Mouse (Mus musculus): ENCODE measurements around the gene Zfp704. TPM values are rescaled to one million over a fixed set of nuclear protein-coding genes. Genes with fewer than 3 reads are reported as not detected.

Gene Zfp704
- polyA plus RNA-seq, 1 experiment from 2014 or later = 1.2 TPM

- H3K9ac ChIP-seq = no peak overlapping the region
- H3K4me3 ChIP-seq (replicated peaks) = no peak overlapping the region
- no peaks in the 10 kb centered on the region for H3K4me1 ChIP-seq (replicated peaks)
- no peak overlapping the region for H3K27ac ChIP-seq
- H3K27me3 ChIP-seq = no peaks in the 10 kb centered on the region
- H3K36me3 ChIP-seq = peaks cover 7% of the 10 kb centered on the region; the same call in 1 of the 2 replicates
- H3K9me3 ChIP-seq (replicated peaks) = no peaks in the 10 kb centered on the region
- DNase-seq (no peak), ATAC-seq (ENCODE audit: low read depth) (no peak)
- no peak overlapping the region for H3K4me2 ChIP-seq
- 79% methylated on average over 14 of the region's 14 CpGs for WGBS (ENCODE audit: insufficient replicate concordance)
Observed at GRCm38 (mm10) chr3:9434394-9435175, 175.3 kb downstream of the Zfp704 start.

DNA sequence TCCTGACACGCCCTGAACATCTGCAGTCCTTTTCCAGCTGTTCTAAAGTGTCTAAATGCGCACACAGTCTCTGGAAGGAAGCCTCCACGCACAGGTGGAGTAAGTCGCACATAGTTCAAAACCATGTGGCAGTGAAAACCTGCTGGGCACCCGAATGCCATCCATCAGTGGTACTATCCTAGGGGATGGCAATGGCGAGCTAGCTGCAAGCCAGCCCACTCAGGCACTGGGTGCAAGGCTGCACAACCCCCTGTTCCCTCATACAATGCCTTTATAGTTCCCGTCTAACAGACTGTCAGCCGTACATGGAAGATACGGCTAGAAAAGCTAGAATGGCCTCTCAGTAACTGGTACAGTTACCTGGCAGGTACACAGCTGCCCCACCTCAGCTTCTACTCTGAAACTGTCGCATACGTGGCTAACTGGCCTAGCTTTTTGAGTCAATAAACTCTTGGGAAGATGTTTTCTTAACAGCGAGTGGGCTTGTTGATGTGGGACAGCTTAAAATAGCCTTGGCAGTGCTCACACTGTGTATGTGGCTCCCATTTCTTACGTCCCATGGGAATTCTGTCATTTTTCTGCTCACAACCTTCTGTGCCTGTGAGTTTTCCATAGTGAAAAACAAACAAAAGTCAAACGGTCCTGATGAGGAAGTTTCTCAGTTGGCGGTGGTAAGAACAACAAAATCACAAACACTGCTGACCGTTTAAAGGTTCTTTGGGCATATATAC is 176.9 kb downstream of the Zfp704 start:
- Histone ChIP-seq H3K27ac (no peak overlapping the region), H3K9ac (no peak overlapping the region), H3K9me3 (replicated peaks) (no peaks in the 10 kb centered on the region), H3K36me3 (0 out of 2 replicates have a peak, but pooled peaks cover 3% of the 10 kb centered on the region), H3K4me3 (replicated peaks) (no peak overlapping the region), H3K4me1 (replicated peaks) (no peaks in the 10 kb centered on the region), H3K4me2 (no peak overlapping the region), H3K27me3 (no peaks in the 10 kb centered on the region)
- 74% methylated on average over 16 of the region's 16 CpGs for WGBS (ENCODE audit: insufficient replicate concordance)
- DNase-seq (no peak), ATAC-seq (ENCODE audit: low read depth) (no peak)

DNA sequence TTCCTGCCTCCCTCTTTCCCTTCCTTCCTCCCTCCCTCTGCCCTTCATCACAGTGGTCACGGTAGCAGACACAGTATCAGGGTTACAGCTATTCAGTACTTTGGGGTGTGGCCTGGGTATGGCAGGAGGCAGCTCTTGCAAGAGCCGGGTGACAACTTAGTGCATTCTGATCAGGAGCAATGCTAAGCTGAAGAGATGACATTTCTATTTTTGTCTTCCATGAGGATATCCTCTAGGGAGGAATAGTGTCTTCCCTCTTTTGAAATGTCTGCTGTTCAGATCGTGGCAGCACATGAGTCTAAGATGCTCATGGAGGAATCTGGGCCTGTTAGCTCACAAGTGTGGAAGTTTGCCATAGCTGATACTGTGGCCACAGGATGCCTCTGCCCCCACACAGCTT is 177.7 kb downstream of the Zfp704 start:
- ATAC-seq (ENCODE audit: low read depth) (no peak), DNase-seq (no peak)
- H3K36me3 ChIP-seq = no peaks in the 10 kb centered on the region
- H3K9ac ChIP-seq = no peak overlapping the region
- H3K4me2 ChIP-seq = no peak overlapping the region
- no peaks in the 10 kb centered on the region for H3K27me3 ChIP-seq
- no peaks in the 10 kb centered on the region for H3K4me1 ChIP-seq (replicated peaks)
- H3K4me3 ChIP-seq (replicated peaks) = no peak overlapping the region
- no peak overlapping the region for H3K27ac ChIP-seq
- WGBS (ENCODE audit: insufficient replicate concordance) = 59% methylated on average over 3 of the region's 3 CpGs
- no peaks in the 10 kb centered on the region for H3K9me3 ChIP-seq (replicated peaks)

DNA sequence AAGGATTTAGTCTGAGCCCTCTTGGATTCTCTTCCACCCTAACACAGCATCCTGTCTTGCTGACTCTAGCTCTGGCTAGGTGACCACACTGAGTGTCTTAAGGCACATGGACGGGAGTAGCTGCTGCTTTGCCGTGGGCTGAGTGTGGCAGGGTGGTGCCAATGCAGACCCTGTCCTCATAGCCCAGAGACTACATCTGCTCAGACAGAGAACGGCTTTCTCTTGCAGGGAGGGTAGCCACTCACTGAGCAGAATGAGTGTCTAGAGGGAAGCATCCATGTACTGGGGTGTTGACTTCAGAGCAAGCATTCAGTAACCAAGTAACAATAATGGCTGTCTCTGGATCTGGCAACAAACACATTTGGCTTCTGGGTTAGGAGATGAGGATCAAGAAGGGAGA is 179.9 kb downstream of the Zfp704 start:
- H3K27me3 ChIP-seq = no peaks in the 10 kb centered on the region
- ATAC-seq (ENCODE audit: low read depth) (no peak), DNase-seq (no peak)
- no peak overlapping the region for H3K4me3 ChIP-seq (replicated peaks)
- 80% methylated on average over 3 of the region's 3 CpGs for WGBS (ENCODE audit: insufficient replicate concordance)
- H3K27ac ChIP-seq = no peak overlapping the region
- H3K36me3 ChIP-seq = no peaks in the 10 kb centered on the region
- no peaks in the 10 kb centered on the region for H3K9me3 ChIP-seq (replicated peaks)
- H3K4me2 ChIP-seq = no peak overlapping the region
- H3K9ac ChIP-seq = no peak overlapping the region
- no peaks in the 10 kb centered on the region for H3K4me1 ChIP-seq (replicated peaks)

DNA sequence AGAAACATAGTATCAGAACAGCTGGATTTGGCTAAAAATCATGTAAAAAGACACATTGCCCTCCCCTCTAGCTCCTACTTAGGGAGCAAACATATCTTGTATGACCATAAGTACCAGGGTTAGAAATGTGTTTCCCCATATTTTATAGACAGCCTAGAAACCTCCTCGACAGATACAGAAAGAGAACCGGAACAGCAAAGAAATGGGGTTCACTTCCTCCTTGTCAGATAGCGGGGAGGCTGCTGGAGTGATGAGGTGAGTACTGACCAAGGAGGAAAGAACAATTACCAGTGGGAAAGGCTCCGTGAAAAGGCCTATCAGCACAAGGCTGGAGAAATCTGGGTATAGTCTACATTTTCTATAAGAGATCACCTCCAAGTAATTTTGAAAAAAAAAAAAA is 182.1 kb downstream of the Zfp704 start:
- no peaks in the 10 kb centered on the region for H3K27me3 ChIP-seq
- no peak overlapping the region for H3K9ac ChIP-seq
- no peak overlapping the region for H3K27ac ChIP-seq
- WGBS (ENCODE audit: insufficient replicate concordance) = 73% methylated on average over 4 of the region's 4 CpGs
- ATAC-seq (ENCODE audit: low read depth) (no peak), DNase-seq (no peak)
- H3K36me3 ChIP-seq = no peaks in the 10 kb centered on the region
- no peak overlapping the region for H3K4me2 ChIP-seq
- H3K9me3 ChIP-seq (replicated peaks) = no peaks in the 10 kb centered on the region
- no peak overlapping the region for H3K4me3 ChIP-seq (replicated peaks)
- H3K4me1 ChIP-seq (replicated peaks) = no peaks in the 10 kb centered on the region

GRCm38 (mm10) chr3:9425661-9426060 is 184.2 kb downstream of the Zfp704 start:
- 74% methylated on average over 5 of the region's 5 CpGs for WGBS (ENCODE audit: insufficient replicate concordance)
- Histone ChIP-seq H3K4me3 (replicated peaks) (no peak overlapping the region), H3K4me1 (replicated peaks) (no peaks in the 10 kb centered on the region), H3K4me2 (no peak overlapping the region), H3K9ac (no peak overlapping the region), H3K27ac (no peak overlapping the region), H3K27me3 (no peaks in the 10 kb centered on the region), H3K36me3 (no peaks in the 10 kb centered on the region), H3K9me3 (replicated peaks) (no peaks in the 10 kb centered on the region)
- no peak for DNase-seq
- ATAC-seq (ENCODE audit: low read depth) = no peak

DNA sequence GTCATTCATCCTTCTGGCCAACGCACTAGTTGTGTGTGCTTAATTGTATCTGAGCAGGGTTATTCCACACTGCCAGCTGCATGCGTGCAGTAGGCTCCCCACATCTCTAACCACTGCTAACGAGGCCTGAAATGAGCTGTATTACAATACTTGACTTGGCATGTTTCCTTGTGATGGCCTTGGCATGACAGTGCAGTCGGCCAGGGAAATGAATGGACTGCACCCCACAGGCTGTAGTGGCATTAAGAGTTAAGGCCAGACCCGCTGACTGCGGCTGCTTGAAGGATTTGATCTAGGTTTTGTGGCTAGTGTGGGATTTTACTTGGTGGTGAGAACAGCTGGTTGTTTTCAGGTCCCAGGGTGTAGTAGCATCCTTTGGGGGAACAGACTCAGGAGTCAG is 185.2 kb downstream of the Zfp704 start:
- Histone ChIP-seq H3K36me3 (no peaks in the 10 kb centered on the region), H3K27me3 (no peaks in the 10 kb centered on the region), H3K27ac (no peak overlapping the region), H3K9ac (no peak overlapping the region), H3K4me2 (no peak overlapping the region), H3K4me1 (replicated peaks) (no peaks in the 10 kb centered on the region), H3K4me3 (replicated peaks) (no peak overlapping the region), H3K9me3 (replicated peaks) (no peaks in the 10 kb centered on the region)
- DNase-seq = no peak
- WGBS (ENCODE audit: insufficient replicate concordance) = 70% methylated on average over 6 of the region's 6 CpGs
- ATAC-seq (ENCODE audit: low read depth) = no peak

DNA sequence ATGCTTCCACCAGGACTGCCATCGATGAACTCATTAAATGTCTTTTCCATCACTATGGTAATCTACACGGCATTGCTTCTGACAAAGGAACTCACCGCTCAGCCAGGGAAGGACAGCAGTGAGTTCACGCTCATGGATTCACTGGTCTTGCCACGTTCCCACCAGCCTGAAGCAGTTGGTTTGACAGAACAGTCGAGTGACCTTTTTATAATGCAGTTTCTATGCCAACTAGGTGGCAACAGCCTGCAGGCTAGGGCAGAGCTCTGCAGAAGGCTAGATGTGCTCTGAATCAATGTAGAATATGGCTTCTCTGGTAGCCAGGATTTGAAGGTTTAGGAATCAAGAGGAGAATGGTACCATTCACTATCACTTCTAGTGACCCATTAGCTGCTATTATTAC is 186.2 kb downstream of the Zfp704 start:
- Histone ChIP-seq H3K9me3 (replicated peaks) (no peaks in the 10 kb centered on the region), H3K4me2 (no peak overlapping the region), H3K27me3 (no peaks in the 10 kb centered on the region), H3K27ac (no peak overlapping the region), H3K4me1 (replicated peaks) (no peaks in the 10 kb centered on the region), H3K4me3 (replicated peaks) (no peak overlapping the region), H3K36me3 (no peaks in the 10 kb centered on the region), H3K9ac (no peak overlapping the region)
- no peak for ATAC-seq (ENCODE audit: low read depth)
- WGBS (ENCODE audit: insufficient replicate concordance) = 77% methylated on average over 6 of the region's 6 CpGs
- DNase-seq = no peak

DNA sequence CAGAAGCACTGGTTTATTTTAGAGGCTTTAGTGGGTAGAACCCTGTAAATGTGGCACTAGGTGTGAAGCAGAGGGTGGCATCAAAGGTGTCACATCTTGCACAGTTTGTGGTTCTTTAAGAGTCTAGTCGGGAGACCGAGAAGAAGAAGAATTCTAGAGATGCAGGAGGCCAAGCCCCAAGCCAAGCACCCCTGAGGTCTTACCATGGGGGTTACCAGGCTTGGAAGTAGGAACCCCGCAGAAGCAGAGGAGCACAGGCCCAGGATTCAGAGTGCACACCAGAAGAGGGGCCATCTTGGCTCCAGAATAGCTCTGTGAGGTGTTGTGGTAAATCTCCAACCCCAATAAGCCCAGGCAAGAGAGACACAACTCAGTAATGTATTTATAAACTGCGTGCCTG is 201.0 kb downstream of the Zfp704 start:
- WGBS (ENCODE audit: insufficient replicate concordance) = 76% methylated on average over 4 of the region's 4 CpGs
- H3K4me1 ChIP-seq (replicated peaks) = peaks cover 25% of the 10 kb centered on the region

GRCm38 (mm10) chr3:9407801-9408200 is 202.1 kb downstream of the Zfp704 start:
- Histone ChIP-seq H3K4me2 (no peak overlapping the region), H3K9ac (no peak overlapping the region), H3K27ac (no peak overlapping the region), H3K4me3 (replicated peaks) (no peak overlapping the region), H3K9me3 (replicated peaks) (no peaks in the 10 kb centered on the region), H3K4me1 (replicated peaks) (peaks cover 36% of the 10 kb centered on the region), H3K27me3 (no peaks in the 10 kb centered on the region), H3K36me3 (no peaks in the 10 kb centered on the region)
- WGBS (ENCODE audit: insufficient replicate concordance) = 64% methylated on average over 10 of the region's 10 CpGs
- DNase-seq = no peak
- ATAC-seq (ENCODE audit: low read depth) = no peak

More for the DNA sequence above, 201.0 kb downstream of the Zfp704 start:
- Histone ChIP-seq H3K4me2 (no peak overlapping the region), H3K27ac (no peak overlapping the region), H3K36me3 (no peaks in the 10 kb centered on the region), H3K9ac (no peak overlapping the region), H3K27me3 (no peaks in the 10 kb centered on the region), H3K9me3 (replicated peaks) (no peaks in the 10 kb centered on the region), H3K4me3 (replicated peaks) (no peak overlapping the region)
- DNase-seq (no peak), ATAC-seq (ENCODE audit: low read depth) (no peak)

- H3K27ac ChIP-seq = no peak overlapping the region
- peaks cover 43% of the 10 kb centered on the region for H3K4me1 ChIP-seq (replicated peaks)
- no peaks in the 10 kb centered on the region for H3K9me3 ChIP-seq (replicated peaks)
- 37% methylated on average over 9 of the region's 9 CpGs for WGBS (ENCODE audit: insufficient replicate concordance)
- no peak overlapping the region for H3K4me3 ChIP-seq (replicated peaks)
- no peaks in the 10 kb centered on the region for H3K36me3 ChIP-seq
- H3K27me3 ChIP-seq = no peaks in the 10 kb centered on the region
- no peak overlapping the region for H3K4me2 ChIP-seq
- ATAC-seq (ENCODE audit: low read depth) (no peak), DNase-seq (no peak)
- H3K9ac ChIP-seq = no peak overlapping the region
Observed at GRCm38 (mm10) chr3:9407119-9407546, 202.8 kb downstream of the Zfp704 start.

- 71% methylated on average over 9 of the region's 9 CpGs for WGBS (ENCODE audit: insufficient replicate concordance)
- Histone ChIP-seq H3K4me1 (replicated peaks) (peaks cover 57% of the 10 kb centered on the region), H3K9me3 (replicated peaks) (no peaks in the 10 kb centered on the region), H3K4me2 (no peak overlapping the region), H3K27ac (no peak overlapping the region), H3K36me3 (no peaks in the 10 kb centered on the region), H3K4me3 (replicated peaks) (no peak overlapping the region), H3K9ac (no peak overlapping the region), H3K27me3 (no peaks in the 10 kb centered on the region)
- ATAC-seq (ENCODE audit: low read depth) = no peak
- no peak for DNase-seq
Observed at GRCm38 (mm10) chr3:9405341-9405740, 204.5 kb downstream of the Zfp704 start.
